Mouse (Mus musculus) MEL (cell line): Measurements from ENCODE around the gene D10Wsu102e. TPM values are rescaled to one million over a fixed set of nuclear protein-coding genes. Genes with fewer than 3 reads are reported as not detected.

Experiments
- DNase-seq: peaks from one replicate; pipeline ENCODE4 v3.0.0; 2011; ENCODE audit warnings: low read depth, low spot score
- H3K27ac ChIP-seq: 2 replicates; pipeline ENCODE4 v1.5.1; 2012; ENCODE audit warnings: low read depth, mild to moderate bottlenecking, control low read depth, low read length, moderate library complexity; ENCODE audit not compliant: control insufficient read depth
- H3K27me3 ChIP-seq, 2 experiments: fragments of 150-350 bp in 1 of 2; sonication (generic) in 1 of 2; 2 replicates each; pipeline ENCODE4 v1.6.1; 2012; ENCODE audit warnings: low read length in 2 of 2, mild to moderate bottlenecking in 2 of 2, improper control_type of control experiment in 1 of 2, moderate library complexity in 1 of 2; ENCODE audit not compliant: insufficient read depth in 2 of 2, control insufficient read depth in 1 of 2
- H3K36me3 ChIP-seq, 2 experiments: 2 replicates each; pipeline ENCODE4 v1.6.1; 2012 to 2014; ENCODE audit warnings: low read length in 2 of 2, improper control_type of control experiment in 1 of 2, inconsistent platforms in 1 of 2, mild to moderate bottlenecking in 1 of 2; ENCODE audit not compliant: insufficient read depth in 2 of 2, control insufficient read depth in 1 of 2
- H3K4me1 ChIP-seq, 2 experiments: fragments of 150-350 bp in 1 of 2; sonication (generic) in 1 of 2; 2 replicates each; pipeline ENCODE4 v1.6.1; 2012; ENCODE audit warnings: low read length in 2 of 2, improper control_type of control experiment in 1 of 2, mild to moderate bottlenecking in 1 of 2; ENCODE audit not compliant: insufficient read depth in 2 of 2, control insufficient read depth in 1 of 2
- H3K4me3 ChIP-seq, 2 experiments: fragments of 150-350 bp in 1 of 2; sonication (generic) in 1 of 2; 2 replicates each; pipeline ENCODE4 v1.5.1; 2012; ENCODE audit warnings: low read depth in 2 of 2, low read length in 2 of 2, mild to moderate bottlenecking in 2 of 2, moderate library complexity in 2 of 2, control low read depth in 1 of 2, improper control_type of control experiment in 1 of 2; ENCODE audit not compliant: control insufficient read depth in 1 of 2, insufficient read depth in 1 of 2
- H3K79me2 ChIP-seq: 2 replicates; pipeline ENCODE4 v1.6.1; 2012; ENCODE audit warnings: mild to moderate bottlenecking, low read length, moderate library complexity; ENCODE audit not compliant: control insufficient read depth, poor library complexity, insufficient read depth
- H3K9ac ChIP-seq: 2 replicates; pipeline ENCODE4 v1.6.1; 2012; ENCODE audit warnings: low read depth, mild to moderate bottlenecking, control low read depth, low read length, moderate library complexity; ENCODE audit not compliant: control insufficient read depth, poor library complexity, severe bottlenecking
- H3K9me3 ChIP-seq: fragments of 150-350 bp; sonication (generic); replicated peaks from 2 replicates; pipeline ENCODE4 v1.6.1; 2012; ENCODE audit warnings: mild to moderate bottlenecking, low read length, improper control_type of control experiment, moderate library complexity; ENCODE audit not compliant: insufficient read depth
- E2F4 ChIP-seq: IDR thresholded peaks from 2 replicates; pipeline ENCODE4 v1.6.1; 2011; ENCODE audit warnings: low read depth, low read length, improper control_type of control experiment, borderline replicate concordance
- ETS1 ChIP-seq: IDR thresholded peaks from 2 replicates; pipeline ENCODE4 v1.6.1; 2012; ENCODE audit warnings: low read depth, mild to moderate bottlenecking, inconsistent platforms, low read length, improper control_type of control experiment, moderate library complexity
- GABPA ChIP-seq: IDR thresholded peaks from 2 replicates; pipeline ENCODE4 v1.6.1; 2012; ENCODE audit warnings: low read depth, mild to moderate bottlenecking, inconsistent platforms, low read length, improper control_type of control experiment, moderate library complexity
- GATA1 ChIP-seq: IDR thresholded peaks from 2 replicates; pipeline ENCODE4 v1.6.1; 2011; ENCODE audit warnings: low read depth, low read length, improper control_type of control experiment
- HCFC1 ChIP-seq: IDR thresholded peaks from 2 replicates; pipeline ENCODE4 v1.6.1; 2012; ENCODE audit warnings: low read depth, mild to moderate bottlenecking, inconsistent platforms, low read length, improper control_type of control experiment, moderate library complexity
- MAFK ChIP-seq: IDR thresholded peaks from 2 replicates; pipeline ENCODE4 v1.6.1; 2011; ENCODE audit warnings: low read depth, mild to moderate bottlenecking, low read length, improper control_type of control experiment, borderline replicate concordance
- MAZ ChIP-seq: IDR thresholded peaks from 2 replicates; pipeline ENCODE4 v1.6.1; 2012; ENCODE audit warnings: low read depth, mild to moderate bottlenecking, inconsistent platforms, low read length, improper control_type of control experiment
- MEF2A ChIP-seq: IDR thresholded peaks from 2 replicates; pipeline ENCODE4 v1.6.1; 2014; ENCODE audit warnings: low read depth, mild to moderate bottlenecking, inconsistent platforms, low read length, improper control_type of control experiment; ENCODE audit not compliant: poor library complexity, insufficient replicate concordance, severe bottlenecking; ENCODE audit errors: extremely low read depth
- MYB ChIP-seq: IDR thresholded peaks from 2 replicates; pipeline ENCODE4 v1.6.1; 2011; ENCODE audit warnings: mild to moderate bottlenecking, low read depth, low read length, improper control_type of control experiment
- MYC ChIP-seq: IDR thresholded peaks from 2 replicates; pipeline ENCODE4 v1.6.1; 2011; ENCODE audit warnings: low read depth, mild to moderate bottlenecking, low read length, improper control_type of control experiment, moderate library complexity
- POLR2AphosphoS5 ChIP-seq: IDR thresholded peaks from 2 replicates; pipeline ENCODE4 v1.6.1; 2012; ENCODE audit warnings: low read depth, borderline replicate concordance, mild to moderate bottlenecking, inconsistent platforms, low read length, moderate library complexity, mixed read lengths
- SMC3 ChIP-seq: IDR thresholded peaks from 2 replicates; pipeline ENCODE4 v1.6.1; 2011; ENCODE audit warnings: low read depth, low read length, improper control_type of control experiment
- TBP ChIP-seq: IDR thresholded peaks from 2 replicates; pipeline ENCODE4 v1.8.0; 2011; ENCODE audit warnings: low read depth, low read length, improper control_type of control experiment
- TCF12 ChIP-seq: IDR thresholded peaks from 2 replicates; pipeline ENCODE4 v1.6.1; 2014; ENCODE audit warnings: low read depth, mild to moderate bottlenecking, inconsistent platforms, low read length, improper control_type of control experiment, moderate library complexity
- UBTF ChIP-seq: IDR thresholded peaks from 2 replicates; pipeline ENCODE4 v1.6.1; 2012; ENCODE audit warnings: low read depth, mild to moderate bottlenecking, inconsistent platforms, low read length, improper control_type of control experiment, moderate library complexity, borderline replicate concordance; ENCODE audit not compliant: insufficient read depth
- USF1 ChIP-seq: IDR thresholded peaks from 2 replicates; pipeline ENCODE4 v1.6.1; 2014; ENCODE audit warnings: low read depth, mild to moderate bottlenecking, inconsistent platforms, low read length, improper control_type of control experiment, moderate library complexity
- USF2 ChIP-seq, 2 experiments: IDR thresholded peaks; 2 replicates each; pipeline ENCODE4 v1.6.1; 2011 to 2012; ENCODE audit warnings: improper control_type of control experiment in 2 of 2, low read length in 2 of 2, borderline replicate concordance in 1 of 2, inconsistent platforms in 1 of 2, low read depth in 1 of 2, mild to moderate bottlenecking in 1 of 2; ENCODE audit not compliant: insufficient read depth in 1 of 2
- ZKSCAN1 ChIP-seq: IDR thresholded peaks from 2 replicates; pipeline ENCODE4 v1.6.1; 2012; ENCODE audit warnings: low read depth, mild to moderate bottlenecking, inconsistent platforms, low read length, improper control_type of control experiment, moderate library complexity
- ZNF384 ChIP-seq: IDR thresholded peaks from 2 replicates; pipeline ENCODE4 v1.6.1; 2012; ENCODE audit warnings: low read depth, mild to moderate bottlenecking, inconsistent platforms, low read length, improper control_type of control experiment
- polyA plus RNA-seq, 2 experiments: library from polyadenylated mRNA; stranded (reverse) in 1 of 2; unstranded in 1 of 2; fragments of >175 nt in 1 of 2; fragments of >200 nt in 1 of 2; gene quantifications; 2 replicates each; pipeline versions ENCODE4 v1.2.1 to v1.2.4; 2012; ENCODE audit warnings: low replicate concordance in 2 of 2, low read depth in 1 of 2; ENCODE audit not compliant: insufficient read length in 2 of 2, insufficient read depth in 1 of 2, missing spikeins in 1 of 2
- total RNA-seq: library from RNA; depleted of rRNA; stranded (reverse); fragments of 300-350 nt; gene quantifications from 2 replicates; pipeline ENCODE4 v1.2.3, GENCODE M21; 2012

The D10Wsu102e gene
- total and polyA plus RNA-seq, 3 experiments, result 1.9 to 2.7 (median 2.2) TPM

DNA sequence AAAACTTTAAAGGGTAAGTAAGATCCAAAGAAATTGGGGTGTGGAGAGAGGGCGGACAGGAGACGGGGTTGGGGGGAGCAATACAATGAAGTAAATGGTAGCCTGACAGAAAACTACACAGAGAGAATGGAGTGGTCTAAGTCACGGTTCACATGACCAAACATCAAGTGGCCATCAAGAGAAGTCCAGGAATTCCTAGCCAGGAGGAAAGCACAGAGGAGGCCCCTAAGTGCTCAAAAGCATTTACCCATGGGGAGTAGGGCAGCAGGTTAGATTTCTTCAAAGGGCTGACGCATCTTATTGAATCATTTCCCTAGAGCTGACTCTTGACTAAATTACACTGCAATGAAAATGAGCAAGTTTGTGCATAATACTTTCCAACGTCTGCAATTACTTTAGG, 31.2 kb upstream of the D10Wsu102e start:
- TF ChIP-seq GABPA (no peak), MAFK (no peak), MEF2A (no peak), GATA1 (no peak), UBTF (no peak), TCF12 (no peak), SMC3 (no peak), USF2 (IDR thresholded peaks at IDR 0.05; ENCODE audit: borderline replicate concordance in 1 of 2, insufficient read depth in 1 of 2, low read depth in 1 of 2, low read length in 2 of 2) (no peak), MYB (no peak), ETS1 (no peak), TBP (no peak), MYC (no peak), MAZ (no peak), POLR2AphosphoS5 (no peak), E2F4 (no peak), ZKSCAN1 (no peak), USF1 (no peak)

DNA sequence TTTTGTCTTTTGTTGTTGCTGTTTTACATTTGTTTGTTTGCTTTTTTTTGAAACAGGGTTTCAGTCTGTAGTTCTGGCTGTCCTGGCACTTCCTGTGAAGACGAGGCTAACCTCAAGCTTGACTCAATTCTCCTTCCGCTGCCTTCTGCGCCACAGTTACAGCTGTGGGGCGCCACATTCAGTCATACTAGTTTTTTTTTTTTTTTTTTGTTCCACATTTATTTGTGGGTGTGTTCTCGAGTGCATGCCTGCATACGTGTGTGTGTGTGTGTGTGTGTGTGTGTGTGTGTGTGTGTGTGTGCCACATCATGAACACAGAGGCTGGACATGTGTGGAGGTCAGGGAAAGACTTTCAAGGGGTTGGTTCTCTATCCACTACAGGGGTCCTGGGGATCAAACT, 29.7 kb upstream of the D10Wsu102e start:
- DNase-seq, result no peak
- no peak overlapping the region for H3K27ac ChIP-seq
- peak; percentile 42; the same call in 1 of the 2 replicates for TF ChIP-seq ZNF384
- TF ChIP-seq HCFC1, result no peak

More for the DNA sequence above, 31.2 kb upstream of the D10Wsu102e start:
- no peak overlapping the region for H3K9ac ChIP-seq
- peaks cover 0 to 5% of the 10 kb centered on the region in 2 experiments; a peak in 1 of 4 replicates for H3K27me3 ChIP-seq
- no peak overlapping the region for H3K4me3 ChIP-seq
- H3K27ac ChIP-seq, result no peak overlapping the region
- no peak for DNase-seq
- H3K9me3 ChIP-seq, result no peaks in the 10 kb centered on the region
- H3K36me3 ChIP-seq, result no peaks in the 10 kb centered on the region
- no peaks in the 10 kb centered on the region for H3K4me1 ChIP-seq
- H3K79me2 ChIP-seq, result no peaks in the 10 kb centered on the region

More for the DNA sequence above, 29.7 kb upstream of the D10Wsu102e start:
- no peak overlapping the region for H3K4me3 ChIP-seq
- no peak overlapping the region for H3K9ac ChIP-seq
- no peaks in the 10 kb centered on the region for H3K36me3 ChIP-seq
- H3K4me1 ChIP-seq, result no peaks in the 10 kb centered on the region
- peaks cover 0 to 2% of the 10 kb centered on the region in 2 experiments; a peak in 1 of 4 replicates for H3K27me3 ChIP-seq
- H3K79me2 ChIP-seq, result no peaks in the 10 kb centered on the region
- H3K9me3 ChIP-seq, result no peaks in the 10 kb centered on the region
